Mouse (Mus musculus) mouse trophoblast stem cell (cell line): ENCODE measurements around the gene Gm17577.
"Not testable (repeated sequence)": the region's sequence is repeated elsewhere in the genome, so short reads cannot be mapped to it uniquely, and the experiment has no call there.

Source experiments
- in situ Hi-C, 2 experiments: fragments of 300-500 bp; cut with MseI, MboI; formaldehyde crosslinking; loops; 2 replicates in 1 of 2; 3 replicates in 1 of 2; pipeline ENCODE4 v1.15.1; 2025

The Gm17577 gene

GRCm38 (mm10) chrX:123246807-123247206, at the start of gene Gm17577:
Gm17577 (minus strand) TSS chrX:123246907.
- in situ Hi-C loops = not testable (repeated sequence)

GRCm38 (mm10) chrX:123222381-123222780, 24.3 kb downstream of the Gm17577 start, which contains the start of gene Srsx:
Srsx (minus strand) TSS chrX:123222481.
- in situ Hi-C loops = not testable (repeated sequence)
